8 mouse cellular contexts compared by ENCODE assay signal in the genomic region with DNA sequence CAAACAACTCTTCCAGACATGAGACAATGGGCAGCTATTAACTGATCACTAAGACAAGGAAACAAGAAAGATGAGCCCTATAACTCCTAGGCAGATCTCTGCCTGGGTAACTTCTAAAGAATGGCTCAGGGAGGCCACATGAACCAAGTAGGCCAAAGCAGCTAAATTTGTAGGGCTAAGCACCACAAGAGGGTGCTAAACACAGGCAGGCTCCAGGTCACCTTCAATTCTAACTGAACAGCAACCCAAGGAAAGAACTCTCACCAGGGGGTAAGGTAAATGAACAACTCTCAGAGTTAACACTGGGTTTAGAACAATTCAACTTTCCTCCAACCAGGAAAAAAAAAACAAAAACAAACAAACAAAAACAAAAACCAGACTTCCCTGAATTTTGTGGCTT. TPM values are rescaled to one million over a fixed set of nuclear protein-coding genes. Genes with fewer than 3 reads are reported as not detected.
DNase-seq lines count a peak whose midpoint lies in the region.

No protein-coding gene starts in this region.

- no peak overlapping the region for H3K4me3 ChIP-seq in heart, embryonic 10.5 days

- no peaks in the 10 kb centered on the region for H3K4me1 ChIP-seq in heart, embryonic 10.5 days

- no peak overlapping the region for H3K27ac ChIP-seq in heart, embryonic 10.5 days

- H3K27me3 ChIP-seq in heart, embryonic 10.5 days (ENCODE audit: insufficient read depth, poor library complexity, severe bottlenecking), result no peaks in the 10 kb centered on the region

- DNase-seq in heart, adult 8-10 months (ENCODE audit: low spot score), result peak; percentile 24
- no peak for DNase-seq in heart, embryonic 10.5 days (ENCODE audit: low spot score)
- peak; percentile 25 for DNase-seq in urinary bladder, postnatal 25 days (ENCODE audit: low spot score)
- no peak for DNase-seq in urinary bladder, postnatal 4 days (ENCODE audit: low spot score in 2 of 2)
- peak; percentile 41 for DNase-seq in cerebellum, adult 9-10 months
- peak; percentile 90 for DNase-seq in kidney, adult 9 months
- peak; percentile 43 for DNase-seq in skeletal muscle tissue, adult 2 months (ENCODE audit: low read depth, low spot score)
- no peak for DNase-seq in right cerebral cortex, postnatal 10 days (ENCODE audit: low spot score in 2 of 2)

- no peaks in the 10 kb centered on the region for H3K9me3 ChIP-seq in heart, embryonic 10.5 days

- peaks cover 6% of the 10 kb centered on the region; the same call in 1 of the 2 replicates for H3K36me3 ChIP-seq in heart, embryonic 10.5 days

RNA-seq across cellular contexts. Expression of a gene that starts 48.5 kb away (rescaled TPM):
- 10 to 100 TPM; 24.8 to 29.0 (median 27.0) TPM for total RNA-seq in heart, adult 8-10 months (2022)
- polyA plus RNA-seq in heart, embryonic 10.5 days (2016; fragmentation: Nextera tagmentation; extraction: Ambion mirVana), result 32.2 and 41.3 TPM in 2 replicates

RNA-seq across cellular contexts. Expression of a gene that starts 53.8 kb away (rescaled TPM):
- 1 to 10 TPM in 3 of 4 experiments, under 1 TPM in 1; 0.95 to 2.1 (median 1.1) TPM for total RNA-seq in heart, adult 8-10 months (2022)
- 5.8 and 6.6 TPM in 2 replicates for polyA plus RNA-seq in heart, embryonic 10.5 days (2016; fragmentation: Nextera tagmentation; extraction: Ambion mirVana)

RNA-seq across cellular contexts. Expression of a gene that starts 55.9 kb away (rescaled TPM):
- total RNA-seq in heart, adult 8-10 months (2022), result under 1 TPM in 1 of 4 experiments, not detected in 3; 0.12 TPM
- polyA plus RNA-seq in heart, embryonic 10.5 days (2016; fragmentation: Nextera tagmentation; extraction: Ambion mirVana), result 1.1 and 1.2 TPM in 2 replicates

Comparison
In these comparisons a context has a peak if more than half of its experiments do, and no peak if none do; other contexts are left out.
1. DNase-seq: peak in heart, adult 8-10 months (single experiment), urinary bladder, postnatal 25 days (single experiment), cerebellum, adult 9-10 months (single experiment), kidney, adult 9 months (single experiment) and skeletal muscle tissue, adult 2 months (single experiment); none in heart, embryonic 10.5 days (single experiment), urinary bladder, postnatal 4 days (0 of 2) and right cerebral cortex, postnatal 10 days (0 of 2).